Mouse (Mus musculus) hindbrain, embryonic 10.5 days (tissue): ENCODE results near the gene Ccdc30. TPM values are rescaled to one million over a fixed set of nuclear protein-coding genes. Genes with fewer than 3 reads are reported as not detected.

ENCODE experiments used
- DNase-seq: peaks from one replicate; pipeline ENCODE4 v3.0.0-alpha.2; 2017; ENCODE audit warnings: low spot score
- H3K27ac ChIP-seq: fragments of 300-500 bp; sonication (generic); 2 replicates; pipeline ENCODE4 v1.5.1; 2016; ENCODE audit warnings: mild to moderate bottlenecking, moderate library complexity
- H3K27me3 ChIP-seq: fragments of 300-500 bp; sonication (generic); 2 replicates; pipeline ENCODE4 v1.6.1; 2016; ENCODE audit warnings: mild to moderate bottlenecking; ENCODE audit not compliant: poor library complexity, insufficient read depth, severe bottlenecking
- H3K36me3 ChIP-seq: fragments of 300-500 bp; sonication (generic); 2 replicates; pipeline ENCODE4 v1.6.1; 2016; ENCODE audit warnings: mild to moderate bottlenecking, moderate library complexity
- H3K4me1 ChIP-seq: fragments of 300-500 bp; sonication (generic); replicated peaks from 2 replicates; pipeline ENCODE4 v1.6.1; 2016; ENCODE audit warnings: mild to moderate bottlenecking
- H3K4me3 ChIP-seq: fragments of 300-500 bp; sonication (generic); 2 replicates; pipeline ENCODE4 v1.5.1; 2016; ENCODE audit warnings: mild to moderate bottlenecking, moderate library complexity
- H3K9me3 ChIP-seq: fragments of 300-500 bp; sonication (generic); 2 replicates; pipeline ENCODE4 v1.6.1; 2016; ENCODE audit warnings: mild to moderate bottlenecking, moderate library complexity
- WGBS: fragments of 180-500 bp; shearing (Covaris S2); methylation state at CpG from one replicate; pipeline ENCODE4 v1.1.7; 2016; 5-methylcytosine and 5-hydroxymethylcytosine counted together
- polyA plus RNA-seq: library from polyadenylated mRNA; unstranded; fragments of >200 nt; fragmentation: Nextera tagmentation; extraction: Ambion mirVana; gene quantifications from 2 replicates; pipeline ENCODE4 v1.2.1, GENCODE M21; 2016

The Ccdc30 gene
- polyA plus RNA-seq, 1 experiment from 2014 or later = 11.0 TPM

- Histone ChIP-seq H3K4me3 (no peak overlapping the region), H3K9me3 (peaks cover 19% of the 10 kb centered on the region), H3K36me3 (peaks cover 21% of the 10 kb centered on the region), H3K27ac (no peak overlapping the region), H3K27me3 (no peaks in the 10 kb centered on the region), H3K4me1 (no peaks in the 10 kb centered on the region)
- 70% methylated on average over 2 of the region's 2 CpGs for WGBS
- no peak for DNase-seq
Observed at GRCm38 (mm10) chr4:119403431-119403830, 11.9 kb downstream of the Ccdc30 start.

- no peaks in the 10 kb centered on the region for H3K27me3 ChIP-seq
- no peak overlapping the region for H3K4me3 ChIP-seq
- DNase-seq = no peak
- H3K27ac ChIP-seq = no peak overlapping the region
- WGBS = 62% methylated on average over 7 of the region's 7 CpGs
- peaks cover 21% of the 10 kb centered on the region for H3K36me3 ChIP-seq
- H3K9me3 ChIP-seq = peaks cover 19% of the 10 kb centered on the region
- H3K4me1 ChIP-seq = no peaks in the 10 kb centered on the region
Observed at GRCm38 (mm10) chr4:119400896-119401295, 14.4 kb downstream of the Ccdc30 start.

GRCm38 (mm10) chr4:119398751-119399150 is 16.6 kb downstream of the Ccdc30 start:
- 88% methylated on average over 7 of the region's 7 CpGs for WGBS
- peaks cover 17% of the 10 kb centered on the region for H3K36me3 ChIP-seq
- H3K4me1 ChIP-seq = no peaks in the 10 kb centered on the region
- no peak overlapping the region for H3K4me3 ChIP-seq
- DNase-seq = no peak
- H3K27ac ChIP-seq = no peak overlapping the region
- H3K9me3 ChIP-seq = peaks cover 16% of the 10 kb centered on the region
- no peaks in the 10 kb centered on the region for H3K27me3 ChIP-seq

DNA sequence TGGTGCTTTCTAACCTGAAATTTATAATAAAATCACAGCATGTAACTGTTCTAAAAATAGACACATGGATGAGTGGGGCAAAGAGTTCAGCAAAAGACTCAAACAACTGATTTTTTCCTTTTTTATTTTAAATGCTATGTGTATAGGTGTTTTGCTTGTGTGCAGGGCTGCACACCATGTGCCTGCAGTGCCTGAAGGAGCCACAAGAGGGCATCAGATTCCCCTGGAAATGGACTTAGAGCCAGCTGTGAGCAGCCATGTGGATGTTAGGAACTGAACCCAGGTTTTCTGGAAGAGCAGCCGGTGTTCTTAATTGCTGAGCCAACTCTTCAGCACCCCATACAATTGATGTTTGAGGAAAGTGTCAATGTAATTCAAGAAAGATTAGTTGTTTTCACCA is 25.0 kb downstream of the Ccdc30 start:
- WGBS = 96% methylated on average over 1 of the region's 1 CpGs

DNA sequence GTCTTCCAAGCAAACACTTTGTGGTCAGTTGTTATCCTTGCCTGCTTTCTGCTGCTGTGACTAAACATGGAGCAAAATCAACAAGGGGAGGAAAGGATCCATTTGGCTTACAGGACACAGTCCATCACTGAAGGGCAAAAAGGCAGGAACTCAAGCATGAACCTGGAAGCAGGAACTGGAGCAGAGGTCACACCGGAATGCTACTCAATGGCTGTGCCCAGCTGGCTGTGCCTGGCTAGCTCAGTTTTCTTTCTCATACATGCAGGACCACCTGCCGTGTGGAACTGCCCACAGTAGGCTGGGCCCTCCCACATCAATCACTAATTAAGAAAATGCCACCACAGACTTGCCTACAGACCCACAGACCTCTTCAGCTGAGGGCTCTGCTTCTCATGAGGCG is 26.1 kb downstream of the Ccdc30 start:
- Histone ChIP-seq H3K4me3 (no peak overlapping the region), H3K9me3 (0 out of 2 replicates have a peak, but pooled peaks cover 4% of the 10 kb centered on the region), H3K27ac (no peak overlapping the region), H3K4me1 (0 out of 2 replicates have a peak, but pooled peaks cover 4% of the 10 kb centered on the region), H3K27me3 (no peaks in the 10 kb centered on the region), H3K36me3 (0 out of 2 replicates have a peak, but pooled peaks cover 3% of the 10 kb centered on the region)
- 51% methylated on average over 3 of the region's 3 CpGs for WGBS
- DNase-seq = peak; percentile 5

More for the DNA sequence above, 25.0 kb downstream of the Ccdc30 start:
- Histone ChIP-seq H3K27ac (no peak overlapping the region), H3K9me3 (0 out of 2 replicates have a peak, but pooled peaks cover 4% of the 10 kb centered on the region), H3K4me1 (0 out of 2 replicates have a peak, but pooled peaks cover 4% of the 10 kb centered on the region), H3K36me3 (0 out of 2 replicates have a peak, but pooled peaks cover 3% of the 10 kb centered on the region), H3K27me3 (no peaks in the 10 kb centered on the region), H3K4me3 (no peak overlapping the region)
- peak; percentile 36 for DNase-seq

DNA sequence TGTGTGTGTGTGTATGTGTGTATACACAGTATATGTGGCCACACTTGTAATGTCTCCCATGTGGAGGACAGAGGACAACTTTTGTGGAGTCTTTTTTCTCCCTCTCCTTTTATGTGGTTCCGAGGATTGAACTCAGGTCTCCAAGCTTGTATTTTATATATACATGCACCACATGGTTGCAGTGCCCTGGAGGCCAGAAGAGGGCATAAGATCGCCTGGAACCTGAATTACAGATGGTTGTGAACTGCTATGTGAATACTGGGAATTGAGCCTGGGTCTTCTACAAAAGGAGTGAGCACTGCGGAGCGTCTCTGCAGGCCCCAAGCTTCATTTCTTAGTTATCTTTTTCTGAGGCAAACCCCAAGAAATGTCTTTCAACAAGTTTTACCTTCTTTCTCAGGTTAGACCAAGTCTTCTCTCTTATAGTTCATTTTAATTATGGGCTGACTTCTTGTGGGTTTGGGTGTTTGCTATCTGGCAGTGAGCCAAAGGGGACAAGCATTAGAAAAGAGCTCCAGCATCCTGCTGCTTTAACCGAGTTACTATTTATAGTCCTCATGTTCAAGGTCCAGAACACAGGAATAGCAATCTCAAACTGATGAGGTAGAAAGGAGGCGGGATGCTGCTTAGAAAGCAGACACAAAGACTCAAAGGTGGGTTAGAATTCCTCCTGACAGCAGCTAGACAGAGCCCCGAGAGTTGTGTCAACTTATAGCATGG is 33.7 kb downstream of the Ccdc30 start:
- Histone ChIP-seq H3K27ac (no peak overlapping the region), H3K36me3 (no peaks in the 10 kb centered on the region), H3K9me3 (no peaks in the 10 kb centered on the region), H3K27me3 (no peaks in the 10 kb centered on the region), H3K4me3 (no peak overlapping the region), H3K4me1 (no peaks in the 10 kb centered on the region)
- 78% methylated on average over 7 of the region's 7 CpGs for WGBS
- DNase-seq = no peak

DNA sequence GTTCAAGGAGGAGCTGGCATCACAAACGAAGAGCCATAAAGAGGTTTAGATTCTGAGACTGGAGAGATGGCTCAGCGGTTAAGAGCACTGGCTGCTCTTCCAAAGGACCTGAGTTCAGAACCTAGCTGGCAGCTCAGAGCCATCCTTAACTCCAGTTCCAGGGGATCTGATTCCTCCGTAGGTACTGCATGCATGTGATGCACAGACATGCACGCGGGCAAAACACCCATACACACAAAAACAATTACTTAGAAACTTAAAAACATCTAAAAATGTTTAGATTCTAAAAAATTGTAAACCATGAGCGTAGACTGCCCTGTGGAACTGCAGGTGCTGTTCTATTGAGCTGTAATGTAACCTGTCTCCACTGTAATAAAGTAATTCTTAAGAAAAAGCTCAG is 45.9 kb downstream of the Ccdc30 start:
- Histone ChIP-seq H3K9me3 (0 out of 2 replicates have a peak, but pooled peaks cover 4% of the 10 kb centered on the region), H3K27me3 (no peaks in the 10 kb centered on the region), H3K27ac (no peak overlapping the region), H3K4me3 (no peak overlapping the region), H3K4me1 (no peaks in the 10 kb centered on the region), H3K36me3 (no peaks in the 10 kb centered on the region)
- no peak for DNase-seq
- WGBS = 86% methylated on average over 6 of the region's 6 CpGs

GRCm38 (mm10) chr4:119366758-119367526 is 48.4 kb downstream of the Ccdc30 start:
- H3K4me1 ChIP-seq = no peaks in the 10 kb centered on the region
- H3K27me3 ChIP-seq = no peaks in the 10 kb centered on the region
- no peak overlapping the region for H3K4me3 ChIP-seq
- 74% methylated on average over 4 of the region's 4 CpGs for WGBS
- no peak overlapping the region for H3K27ac ChIP-seq
- no peaks in the 10 kb centered on the region for H3K9me3 ChIP-seq
- H3K36me3 ChIP-seq = no peaks in the 10 kb centered on the region
- no peak for DNase-seq

- Histone ChIP-seq H3K27ac (no peak overlapping the region), H3K4me3 (no peak overlapping the region), H3K36me3 (no peaks in the 10 kb centered on the region), H3K27me3 (peaks cover 4% of the 10 kb centered on the region), H3K9me3 (no peaks in the 10 kb centered on the region), H3K4me1 (peaks cover 7% of the 10 kb centered on the region)
- WGBS = 86% methylated on average over 3 of the region's 3 CpGs
- DNase-seq = no peak
Observed at GRCm38 (mm10) chr4:119362231-119362630, 53.1 kb downstream of the Ccdc30 start.

DNA sequence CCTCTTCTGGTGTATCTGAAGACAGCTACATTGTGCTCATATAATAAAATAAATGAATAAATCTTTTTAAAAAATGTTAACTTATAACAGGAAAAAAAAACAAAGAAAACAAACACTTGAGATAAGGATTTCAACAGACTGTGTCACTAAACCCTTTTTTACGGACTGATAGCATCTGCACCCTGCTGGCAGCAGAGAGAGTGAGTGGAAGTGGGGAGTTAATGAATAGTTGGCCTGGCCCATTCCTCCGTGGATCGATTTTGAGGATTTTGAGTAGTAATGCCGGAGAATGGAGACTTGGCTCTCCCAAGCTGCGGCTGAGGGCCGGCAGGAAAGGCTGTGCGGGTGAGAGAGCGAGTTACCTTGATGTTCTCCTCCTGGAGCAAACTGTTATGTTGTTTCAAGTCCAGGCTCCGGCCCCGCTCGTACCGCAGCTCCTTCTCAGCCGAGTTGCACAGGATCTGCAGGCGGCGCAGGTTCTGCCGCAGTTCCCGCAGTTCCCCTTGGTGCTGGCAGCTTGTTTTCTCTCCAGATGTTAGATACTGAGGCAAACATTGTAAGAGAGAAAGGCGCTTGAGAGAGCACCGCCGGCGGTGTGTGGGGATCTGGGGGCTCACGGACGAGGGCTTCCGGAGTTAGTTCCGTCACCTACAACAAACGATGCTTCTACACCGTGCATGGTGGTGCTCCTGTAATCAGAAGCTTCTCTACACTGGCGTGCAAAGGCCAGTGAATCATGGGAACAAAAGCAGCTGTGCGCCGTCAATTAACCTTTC is 55.9 kb downstream of the Ccdc30 start:
- Histone ChIP-seq H3K4me1 (peaks cover 7% of the 10 kb centered on the region), H3K9me3 (no peaks in the 10 kb centered on the region), H3K4me3 (peak overlapping the region; percentile 54), H3K27me3 (peaks cover 10% of the 10 kb centered on the region), H3K27ac (peak overlapping the region; percentile 78), H3K36me3 (no peaks in the 10 kb centered on the region)
- peak; percentile 61 for DNase-seq
- WGBS = 9% methylated on average over 30 of the region's 30 CpGs

- H3K9me3 ChIP-seq = no peaks in the 10 kb centered on the region
- WGBS = 95% methylated on average over 6 of the region's 6 CpGs
- H3K27ac ChIP-seq = no peak overlapping the region
- H3K4me3 ChIP-seq = no peak overlapping the region
- no peaks in the 10 kb centered on the region for H3K27me3 ChIP-seq
- peaks cover 4% of the 10 kb centered on the region; the same call in 1 of the 2 replicates for H3K36me3 ChIP-seq
- no peaks in the 10 kb centered on the region for H3K4me1 ChIP-seq
- DNase-seq = no peak
Observed at GRCm38 (mm10) chr4:119345508-119345907, 69.8 kb downstream of the Ccdc30 start.

DNA sequence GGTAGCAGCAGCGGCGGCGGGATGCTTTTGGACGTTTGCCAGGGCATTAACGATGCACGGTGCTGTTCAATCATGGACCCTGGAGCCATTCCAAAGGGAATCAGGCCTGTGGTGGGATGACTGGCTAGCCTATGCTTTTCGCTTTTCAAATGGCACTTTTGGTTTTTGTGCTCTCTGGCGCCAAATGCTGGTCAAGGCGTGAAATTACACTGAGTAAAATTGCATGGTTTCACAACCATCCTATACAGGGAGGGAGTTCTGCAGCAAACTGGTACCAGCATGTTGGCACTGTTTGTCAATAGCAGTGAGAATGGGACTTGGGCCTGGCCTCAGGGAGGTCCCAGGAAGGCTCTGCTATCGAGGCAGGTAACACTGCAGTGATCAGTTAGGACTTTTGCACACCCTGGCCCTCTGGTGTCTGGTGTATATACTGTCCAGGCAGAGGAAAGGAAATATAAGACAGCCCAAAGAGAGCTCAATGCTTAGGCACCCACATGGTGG is 76.4 kb downstream of the Ccdc30 start:
- 9% methylated on average over 10 of the region's 10 CpGs for WGBS
- no peaks in the 10 kb centered on the region for H3K36me3 ChIP-seq
- H3K27ac ChIP-seq = no peak overlapping the region
- peak; percentile 67 for DNase-seq
- peaks cover 5% of the 10 kb centered on the region; the same call in 1 of the 2 replicates for H3K4me1 ChIP-seq
- H3K9me3 ChIP-seq = no peaks in the 10 kb centered on the region
- no peaks in the 10 kb centered on the region for H3K27me3 ChIP-seq
- no peak overlapping the region for H3K4me3 ChIP-seq
